Mouse (Mus musculus): ENCODE results near the gene Csnk2a1.
"Not testable (repeated sequence)": the region's sequence is repeated elsewhere in the genome, so short reads cannot be mapped to it uniquely, and the experiment has no call there.

The Csnk2a1 gene

GRCm38 (mm10) chr2:152226248-152227050 is at the start of gene Csnk2a1:
TSS of gene Csnk2a1 (plus strand) at chr2:152226839.
- peak; percentile 94 for DNase-seq

GRCm38 (mm10) chr2:152177162-152177805 is 49.4 kb upstream of the Csnk2a1 start:
- no peak for DNase-seq

GRCm38 (mm10) chr2:152177806-152178170 is 48.9 kb upstream of the Csnk2a1 start:
- no peak for DNase-seq

- DNase-seq: no peak
Observed at GRCm38 (mm10) chr2:152178345-152178744, 48.3 kb upstream of the Csnk2a1 start.

GRCm38 (mm10) chr2:152179301-152179700 is 47.3 kb upstream of the Csnk2a1 start:
- DNase-seq: no peak

GRCm38 (mm10) chr2:152180323-152180722 is 46.3 kb upstream of the Csnk2a1 start:
- DNase-seq: no peak

GRCm38 (mm10) chr2:152187132-152187531 is 39.5 kb upstream of the Csnk2a1 start:
- no peak for DNase-seq

- DNase-seq: no peak
Observed at GRCm38 (mm10) chr2:152189213-152189612, 37.4 kb upstream of the Csnk2a1 start.

- no peak for DNase-seq
Observed at GRCm38 (mm10) chr2:152189640-152190039, 37.0 kb upstream of the Csnk2a1 start.

- DNase-seq: no peak
Observed at GRCm38 (mm10) chr2:152190161-152190560, 36.5 kb upstream of the Csnk2a1 start.

- DNase-seq: no peak
Observed at GRCm38 (mm10) chr2:152192591-152193345, 33.9 kb upstream of the Csnk2a1 start.

GRCm38 (mm10) chr2:152193346-152193710 is 33.3 kb upstream of the Csnk2a1 start:
- no peak for DNase-seq

GRCm38 (mm10) chr2:152194586-152194985 is 32.1 kb upstream of the Csnk2a1 start:
- DNase-seq: no peak

GRCm38 (mm10) chr2:152196896-152197295 is 29.7 kb upstream of the Csnk2a1 start:
- no peak for DNase-seq

GRCm38 (mm10) chr2:152197301-152197712 is 29.3 kb upstream of the Csnk2a1 start:
- DNase-seq: peak; percentile 50

- not testable (repeated sequence) for DNase-seq
Observed at GRCm38 (mm10) chr2:152206139-152206538, 20.5 kb upstream of the Csnk2a1 start.

- no peak for DNase-seq
Observed at GRCm38 (mm10) chr2:152211871-152212270, 14.8 kb upstream of the Csnk2a1 start.

GRCm38 (mm10) chr2:152216975-152217374 is 9.7 kb upstream of the Csnk2a1 start:
- no peak for DNase-seq

- no peak for DNase-seq
Observed at GRCm38 (mm10) chr2:152223521-152224300, 2.9 kb upstream of the Csnk2a1 start.

GRCm38 (mm10) chr2:152225536-152225935 is 1.1 kb upstream of the Csnk2a1 start:
- peak; percentile 12 for DNase-seq

GRCm38 (mm10) chr2:152227051-152227481 is 427 bp downstream of the Csnk2a1 start:
- DNase-seq: peak; percentile 77

GRCm38 (mm10) chr2:152230046-152230445 is 3.4 kb downstream of the Csnk2a1 start:
- no peak for DNase-seq

- no peak for DNase-seq
Observed at GRCm38 (mm10) chr2:152237926-152238325, 11.3 kb downstream of the Csnk2a1 start.
